Mouse (Mus musculus): ENCODE data around the gene Slc13a2.
A peak's percentile ranks its signal among the peaks of the same experiment; 100 is the strongest.

The Slc13a2 gene

DNA sequence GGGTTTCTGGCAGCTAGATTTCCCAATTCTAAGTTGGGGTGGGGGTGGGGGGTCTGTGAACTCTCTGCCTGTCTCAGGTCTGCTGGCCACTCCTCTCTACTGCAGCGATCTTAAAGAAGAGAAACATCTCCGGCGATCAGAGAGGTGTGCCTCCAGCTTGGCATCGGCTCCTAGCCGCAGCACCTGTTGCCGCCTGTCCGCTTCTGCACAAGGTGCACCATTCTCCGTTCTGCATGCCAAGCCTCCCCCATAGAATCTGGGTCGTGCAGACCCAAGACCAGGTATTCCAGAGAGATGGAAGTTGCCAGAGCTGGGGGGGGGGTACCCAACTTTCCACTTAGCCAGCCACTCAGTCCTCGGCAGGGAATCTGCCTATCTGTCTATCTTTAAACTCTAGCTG, 36.2 kb downstream of the Slc13a2 start:
- DNase-seq, result no peak

DNA sequence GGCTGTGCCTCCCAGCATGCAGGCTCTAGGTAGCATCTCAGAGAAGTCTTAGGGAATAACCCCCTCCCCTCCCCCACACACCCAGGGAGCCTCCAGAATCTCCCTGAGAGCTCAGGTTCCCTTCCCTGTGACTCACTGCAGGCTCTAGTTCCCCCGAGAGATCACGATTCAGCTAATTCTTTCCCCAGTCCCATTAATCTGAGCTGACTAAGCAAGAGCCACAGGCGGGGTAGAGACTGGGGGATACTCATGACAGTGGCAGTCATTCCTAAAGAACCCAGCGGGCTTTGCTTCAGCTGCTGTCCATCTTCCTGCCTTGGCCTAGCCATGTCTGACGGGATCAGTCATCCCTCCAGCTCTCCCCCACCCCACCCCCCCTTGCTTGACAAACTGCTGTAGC, 39.3 kb downstream of the Slc13a2 start:
- DNase-seq, result no peak

DNA sequence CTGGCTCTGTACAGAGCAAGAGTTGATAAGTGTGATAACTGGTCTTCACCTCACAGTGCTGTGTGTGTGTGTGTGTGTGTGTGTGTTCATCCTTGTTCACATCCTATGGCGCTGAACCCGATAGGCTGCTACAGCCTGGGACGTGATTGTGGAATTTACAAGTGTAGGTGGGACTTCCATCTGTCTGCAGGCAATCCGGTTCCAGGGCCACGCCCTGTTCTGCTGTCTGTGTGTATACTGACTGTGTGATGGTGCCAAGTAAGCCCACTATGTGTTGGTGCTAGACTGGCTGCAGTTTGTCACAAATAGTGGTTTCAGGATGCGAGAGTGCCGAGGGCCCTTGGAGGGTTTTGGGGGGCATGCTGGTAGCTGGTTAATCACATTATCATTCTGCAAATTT, 39.7 kb downstream of the Slc13a2 start:
- no peak for DNase-seq

DNA sequence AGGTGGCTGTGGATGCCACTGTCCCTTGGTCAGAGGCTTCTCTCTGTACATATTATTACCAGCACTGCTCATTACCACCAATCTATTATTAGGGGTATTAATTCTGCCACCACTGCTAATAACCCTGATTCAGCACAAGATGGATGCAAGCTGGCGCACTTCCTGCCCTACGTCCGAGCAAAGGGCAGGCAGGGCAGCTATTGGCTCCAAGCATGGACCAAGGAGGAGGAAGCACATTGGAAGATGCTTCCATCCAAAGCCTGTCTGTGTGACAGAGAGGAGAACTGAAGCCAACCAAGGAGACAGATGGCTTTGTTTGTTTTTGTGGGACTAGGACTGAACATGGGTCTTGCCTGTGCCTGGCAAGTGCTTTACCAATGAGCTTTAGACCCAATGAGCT, 41.0 kb downstream of the Slc13a2 start:
- peak; percentile 61 to 62 for DNase-seq

- DNase-seq, result peak; percentile 87
Observed at GRCm38 (mm10) chr11:78380351-78380750, 41.7 kb downstream of the Slc13a2 start.

- no peak for DNase-seq
Observed at GRCm38 (mm10) chr11:78377549-78378159, 44.4 kb downstream of the Slc13a2 start.

DNA sequence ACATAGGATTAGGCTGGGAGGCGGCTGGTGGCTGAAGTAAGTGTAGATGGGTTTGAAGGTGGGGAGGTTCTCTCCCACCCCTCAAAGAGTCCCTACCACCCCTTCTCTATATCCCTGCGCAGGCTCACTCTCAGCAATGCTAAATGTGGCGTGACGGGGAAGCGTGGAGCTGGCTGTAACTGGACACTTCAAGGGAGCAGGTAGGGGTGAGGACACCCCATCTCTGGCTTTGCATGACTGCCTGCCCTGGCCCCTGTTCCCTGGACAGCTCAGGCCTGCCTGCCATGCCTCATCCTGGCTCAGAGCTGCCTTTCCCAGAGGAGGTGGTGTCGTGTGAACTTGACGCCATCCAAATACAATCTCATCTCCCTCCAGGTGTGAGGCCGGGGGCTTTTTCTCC, 47.9 kb downstream of the Slc13a2 start:
- DNase-seq, result no peak

- DNase-seq, result no peak
Observed at GRCm38 (mm10) chr11:78372610-78373009, 49.4 kb downstream of the Slc13a2 start.

- no peak for DNase-seq
Observed at GRCm38 (mm10) chr11:78372166-78372565, 49.9 kb downstream of the Slc13a2 start.

- no peak for DNase-seq
Observed at GRCm38 (mm10) chr11:78371711-78372110, 50.3 kb downstream of the Slc13a2 start.

DNA sequence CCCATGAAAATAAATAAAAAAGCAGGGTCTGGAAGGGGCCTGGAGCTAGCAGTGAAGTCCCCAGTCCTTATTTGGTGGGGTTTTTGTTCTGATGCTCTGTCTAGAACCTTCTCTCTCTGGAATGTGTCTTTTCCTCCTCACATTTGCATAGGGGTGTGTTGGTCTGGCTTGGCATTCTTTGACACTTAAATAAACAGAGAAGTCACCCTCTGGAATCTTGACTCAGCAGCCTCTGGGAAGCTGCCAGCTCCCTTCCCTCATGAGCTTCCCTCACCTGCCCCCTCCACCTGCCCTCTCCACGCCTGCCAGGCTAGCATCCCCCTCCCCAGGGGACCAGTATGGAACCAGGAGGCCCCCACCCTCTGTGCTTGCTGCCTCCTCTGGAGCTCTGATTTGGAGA, 51.6 kb downstream of the Slc13a2 start:
- DNase-seq, result no peak

DNA sequence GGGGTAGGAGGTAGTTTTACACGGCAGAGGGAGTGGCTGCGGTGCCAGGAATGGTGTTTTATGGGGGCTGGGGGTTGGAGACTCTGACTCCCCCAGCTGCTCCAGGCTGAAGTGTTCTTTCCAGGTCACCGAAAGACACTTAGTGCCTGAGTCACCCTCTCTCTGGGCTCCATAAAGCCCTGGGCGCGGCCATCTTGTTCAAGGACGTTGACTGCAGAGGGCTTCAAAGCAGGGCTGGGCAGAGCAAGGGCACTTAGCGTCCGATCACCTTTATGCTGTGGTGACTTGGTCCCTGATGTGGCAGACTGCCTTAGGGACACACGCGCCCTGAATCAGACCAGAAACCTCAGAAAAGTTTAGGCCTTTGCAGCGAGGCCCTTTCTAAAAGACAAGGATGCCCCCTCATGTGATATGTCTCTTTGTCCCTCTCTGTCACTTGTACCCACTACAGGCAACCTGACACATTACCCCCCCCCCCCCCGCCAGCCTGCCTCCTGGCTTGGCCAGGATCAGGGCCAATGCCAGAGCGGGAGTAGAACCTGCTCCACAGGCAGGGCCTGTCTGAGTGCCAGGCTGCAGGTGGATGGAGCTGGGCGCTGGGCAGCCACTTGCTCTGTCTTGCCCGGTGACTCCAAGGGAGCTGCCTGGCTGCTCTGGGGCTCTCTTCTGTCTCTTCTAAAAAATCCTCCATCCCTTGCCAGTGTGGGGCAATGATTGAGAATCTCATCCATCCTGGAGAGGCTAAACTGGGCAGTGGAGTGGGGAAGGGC, 54.4 kb downstream of the Slc13a2 start:
- DNase-seq, result no peak

DNA sequence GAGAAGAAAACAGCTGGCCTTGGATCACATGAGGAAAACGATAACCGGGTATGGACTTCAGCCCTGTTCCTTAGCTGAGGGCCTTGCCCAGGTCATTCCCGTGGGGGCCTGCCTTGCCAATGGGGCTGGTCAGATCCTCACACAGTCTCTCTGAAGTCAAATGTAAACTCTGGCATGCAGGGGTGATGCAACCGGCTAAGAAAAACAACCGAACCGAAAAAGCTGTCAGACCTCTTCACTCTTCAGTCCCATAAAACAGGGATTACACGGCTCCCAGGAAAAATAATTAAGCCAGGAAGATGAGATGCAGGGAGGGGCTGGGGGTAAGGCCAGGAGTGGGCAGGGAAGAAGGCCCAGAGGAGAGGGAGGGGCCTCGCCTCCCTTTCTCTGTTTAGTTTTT, 57.9 kb downstream of the Slc13a2 start:
- no peak for DNase-seq

DNA sequence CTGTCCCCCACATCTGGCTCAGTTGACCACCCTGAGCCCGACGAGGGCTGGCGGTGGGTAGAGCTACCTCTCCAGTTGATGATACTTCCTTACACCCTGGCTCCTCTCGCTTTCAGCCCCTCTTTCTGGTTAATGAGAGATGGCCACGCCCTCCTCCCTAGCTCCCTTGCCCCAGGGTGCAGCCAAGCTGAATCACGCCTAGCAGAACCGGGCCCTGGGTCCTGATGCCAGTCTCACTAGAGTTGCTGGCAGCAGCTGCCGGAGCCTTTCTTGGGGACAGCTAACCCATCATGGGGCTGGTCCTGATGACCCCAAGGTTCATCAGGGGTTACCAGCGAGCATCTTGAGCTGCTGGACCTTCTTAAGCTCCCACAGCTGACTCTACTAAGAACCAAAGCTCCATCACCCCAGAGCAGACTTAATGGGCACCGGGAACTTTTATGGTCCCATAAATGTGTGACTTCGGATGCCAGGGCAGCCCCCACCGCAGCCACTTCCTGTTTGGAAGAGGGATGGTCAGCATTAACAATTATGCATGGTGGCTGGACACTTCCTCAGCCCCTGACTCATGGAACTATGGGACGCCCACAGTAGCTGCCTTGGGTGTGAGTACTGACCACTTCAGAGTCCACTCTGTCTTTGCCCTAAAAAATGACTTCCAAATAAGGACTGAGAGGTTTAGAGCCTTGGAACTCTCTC, 58.6 kb downstream of the Slc13a2 start:
- no peak for DNase-seq

GRCm38 (mm10) chr11:78360789-78361131, 61.3 kb downstream of the Slc13a2 start:
- DNase-seq, result no peak

GRCm38 (mm10) chr11:78360125-78360788, 61.8 kb downstream of the Slc13a2 start:
- peak; percentile 92 to 94 for DNase-seq

DNA sequence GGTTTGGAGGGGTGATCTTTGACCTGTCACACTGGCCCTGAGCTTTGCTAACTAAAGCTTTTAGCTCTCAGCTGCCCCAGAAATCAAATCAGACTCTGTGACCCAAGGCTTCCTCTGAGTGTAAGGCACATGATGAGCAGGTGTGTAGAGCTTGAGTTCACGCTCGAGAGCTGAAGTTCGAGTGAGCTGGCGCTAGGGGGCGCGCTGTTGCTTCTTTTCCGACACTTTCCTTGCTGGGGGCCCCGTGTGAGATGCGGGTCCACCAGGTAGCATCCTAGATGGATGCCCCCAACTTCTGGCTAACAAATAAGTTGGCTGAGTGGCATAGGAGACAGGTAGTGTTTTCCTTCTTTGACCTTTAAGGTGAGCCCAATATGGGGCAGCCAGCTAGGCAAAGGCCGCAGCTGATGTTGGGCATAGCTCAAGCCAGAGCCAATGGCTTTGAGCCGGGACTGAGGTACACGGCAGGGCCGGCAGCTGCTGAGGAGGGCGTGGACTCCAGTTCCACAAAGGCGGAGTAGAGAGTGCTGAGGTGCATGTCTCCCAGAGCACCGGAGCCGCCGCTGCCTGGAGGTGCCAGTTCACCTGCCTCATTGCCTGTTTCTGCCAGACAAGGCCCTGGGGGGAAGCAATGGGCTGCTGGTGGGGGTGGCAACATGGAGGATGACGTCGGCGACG, 63.5 kb downstream of the Slc13a2 start:
- peak; percentile 67 to 77 for DNase-seq

DNA sequence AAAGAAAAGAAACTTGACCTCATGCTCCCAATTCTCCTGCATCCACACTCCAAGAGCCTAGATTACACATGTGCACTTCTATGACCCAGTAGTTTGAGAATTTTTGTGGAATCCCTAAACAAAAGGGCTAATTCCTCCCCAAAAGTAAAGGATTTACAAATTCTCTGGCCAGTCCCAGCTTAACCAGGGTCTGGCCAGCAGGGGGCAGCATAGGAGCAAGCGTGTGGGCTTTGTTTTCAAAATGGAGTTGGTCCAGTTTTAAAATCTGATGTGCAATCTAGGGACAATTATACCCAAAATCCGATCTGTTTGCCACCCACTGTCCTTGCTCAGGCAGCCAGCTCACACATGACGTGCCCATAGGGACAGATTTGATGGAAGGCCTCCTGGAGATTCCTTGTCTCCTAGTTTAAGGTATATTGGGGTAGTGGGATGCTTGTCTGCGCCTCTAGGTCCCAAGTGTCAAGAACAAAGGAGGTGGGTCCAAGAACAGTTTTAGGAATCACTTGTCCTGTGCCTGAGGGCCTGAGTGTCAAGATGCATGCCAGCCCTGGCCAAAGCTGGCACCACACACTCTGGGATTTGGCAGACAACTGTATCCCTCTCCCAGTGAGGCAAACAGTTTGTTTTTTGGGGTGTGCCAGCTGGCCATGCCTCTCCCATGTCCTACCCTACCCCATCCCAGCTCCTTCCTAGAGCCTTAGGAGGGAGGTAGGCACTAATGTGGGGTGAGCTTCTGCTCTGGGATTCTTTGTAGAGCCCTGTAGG, 66.4 kb downstream of the Slc13a2 start:
- peak; percentile 89 to 94 for DNase-seq

DNA sequence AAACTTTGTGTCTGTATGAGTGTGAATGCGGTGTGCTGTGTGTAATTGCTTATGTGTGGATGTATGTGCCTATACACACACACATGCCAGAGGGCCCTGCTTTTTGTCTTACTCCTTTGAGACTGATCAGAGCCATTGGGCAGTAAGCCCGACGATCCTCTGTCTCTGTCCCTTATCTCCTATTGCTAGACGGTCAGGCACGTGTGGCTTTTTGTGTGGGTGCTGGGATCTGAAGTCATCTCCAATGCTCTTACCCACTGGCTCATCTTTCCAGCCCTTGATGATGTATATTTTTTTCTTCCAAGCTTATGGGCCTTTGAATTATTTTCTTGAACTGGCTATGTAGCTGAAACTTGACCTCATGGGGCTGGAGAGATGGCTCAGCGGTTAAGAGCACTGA, 67.1 kb downstream of the Slc13a2 start:
- DNase-seq, result no peak

DNA sequence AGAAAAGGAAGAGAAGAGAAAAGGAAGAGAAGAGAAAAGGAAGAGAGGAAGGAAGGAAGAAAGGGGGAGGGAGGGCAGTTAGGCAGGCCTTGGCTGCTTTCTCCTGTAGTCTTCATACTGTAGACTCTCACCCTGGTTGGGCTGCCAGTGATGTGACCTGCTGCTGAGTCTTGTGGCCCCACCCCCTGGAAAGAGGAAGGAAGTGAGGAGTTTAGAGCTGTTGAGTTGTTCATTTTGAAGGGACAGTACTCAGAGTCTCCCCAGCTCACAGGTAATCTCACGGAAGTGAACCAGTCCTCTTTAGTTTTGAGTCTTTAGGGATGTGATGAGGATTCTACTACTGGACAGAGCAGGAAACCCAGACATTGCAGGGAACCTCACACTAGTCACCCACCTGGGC, 68.9 kb downstream of the Slc13a2 start:
- no peak for DNase-seq

DNA sequence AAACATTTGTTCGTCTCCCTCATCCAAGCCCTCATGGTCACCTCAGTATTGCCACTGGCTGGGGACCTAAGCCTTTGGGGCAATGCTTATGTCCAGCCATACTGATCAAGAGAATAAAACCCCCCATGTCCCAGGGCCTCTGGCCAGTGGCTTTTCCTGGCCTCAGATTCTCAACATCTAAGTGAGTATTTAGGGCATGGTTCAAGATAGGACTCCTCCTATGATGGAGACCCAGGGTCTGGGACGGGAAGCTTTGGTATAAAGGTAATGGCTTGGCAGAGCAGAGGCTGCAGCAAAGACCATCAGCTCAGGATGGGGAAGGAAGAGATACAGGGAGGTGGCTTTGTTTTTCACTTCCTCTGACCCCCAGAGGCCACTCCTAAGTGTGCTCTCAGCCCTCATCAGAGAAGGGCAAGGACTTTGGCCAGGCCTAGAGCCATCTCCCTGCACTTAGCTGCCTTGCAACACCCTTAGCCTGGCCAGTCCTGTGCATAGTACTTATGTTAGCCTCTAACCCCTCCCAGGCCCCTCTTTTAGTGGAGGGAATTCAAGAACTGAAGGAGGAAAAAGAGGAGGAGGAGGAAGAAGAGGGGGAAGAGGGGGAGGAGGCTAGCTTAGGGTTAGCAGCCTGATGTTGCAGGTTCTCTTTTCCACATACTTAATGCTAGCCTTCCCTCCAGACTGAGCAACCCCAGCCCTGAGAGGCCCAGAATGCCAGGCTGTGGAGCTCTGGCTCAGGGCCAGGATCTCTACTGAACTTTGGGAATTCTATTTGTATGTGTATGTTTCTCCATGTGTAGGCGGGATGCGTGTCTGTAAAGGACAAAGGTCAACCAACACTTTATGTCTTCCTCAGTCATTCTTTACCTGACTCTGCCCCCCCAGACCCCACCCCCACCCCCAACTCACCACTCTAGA, 72.3 kb downstream of the Slc13a2 start:
- DNase-seq, result no peak
